Mouse (Mus musculus): Measurements from ENCODE around the gene Bcl2l2.

The Bcl2l2 gene

GRCm38 (mm10) chr14:54936831-54937160 lies 53.6 kb downstream of the Bcl2l2 start:
- no peak for DNase-seq (ENCODE audit: low spot score)

GRCm38 (mm10) chr14:54937361-54938182 lies 54.4 kb downstream of the Bcl2l2 start:
- DNase-seq (ENCODE audit: low spot score) = no peak

All from ovary, adult 18-20 months (tissue).